Mouse (Mus musculus) CH12.LX (cell line): ENCODE data around the gene Ppp1r35.

Experiments used
- CTCF ChIP-seq, 2 experiments: IDR thresholded peaks in 1 of 2; conservative IDR thresholded peaks in 1 of 2; 2 replicates each; pipeline ENCODE4 v1.5.1; 2011 to 2012; ENCODE audit warnings: low read depth in 2 of 2, low read length in 2 of 2, improper control_type of control experiment in 1 of 2, inconsistent platforms in 1 of 2, mild to moderate bottlenecking in 1 of 2, moderate library complexity in 1 of 2
- E2F4 ChIP-seq: IDR thresholded peaks from 2 replicates; pipeline ENCODE4 v1.6.1; 2011; ENCODE audit warnings: low read depth, low read length, improper control_type of control experiment; ENCODE audit not compliant: insufficient replicate concordance
- ELF1 ChIP-seq: IDR thresholded peaks from 2 replicates; pipeline ENCODE4 v1.6.1; 2014; ENCODE audit warnings: low read depth, mild to moderate bottlenecking, inconsistent platforms, low read length, improper control_type of control experiment
- EP300 ChIP-seq: IDR thresholded peaks from 2 replicates; pipeline ENCODE4 v1.6.1; 2011; ENCODE audit warnings: low read length, improper control_type of control experiment
- JUND ChIP-seq: conservative IDR thresholded peaks from 2 replicates; pipeline ENCODE4 v1.6.1; 2011; ENCODE audit warnings: low read depth, low read length, improper control_type of control experiment
- KAT2A ChIP-seq: IDR thresholded peaks from 2 replicates; pipeline ENCODE4 v1.6.1; 2012; ENCODE audit warnings: low read length, improper control_type of control experiment, inconsistent platforms; ENCODE audit not compliant: insufficient replicate concordance
- MAFK ChIP-seq: IDR thresholded peaks from 2 replicates; pipeline ENCODE4 v1.6.1; 2011; ENCODE audit warnings: low read length, improper control_type of control experiment; ENCODE audit not compliant: insufficient replicate concordance
- POLR2AphosphoS2 ChIP-seq: IDR thresholded peaks from 2 replicates; pipeline ENCODE4 v1.6.1; 2011; ENCODE audit warnings: low read depth, low read length, improper control_type of control experiment
- TCF12 ChIP-seq: IDR thresholded peaks from 2 replicates; pipeline ENCODE4 v1.6.1; 2014; ENCODE audit warnings: low read depth, mild to moderate bottlenecking, inconsistent platforms, low read length, improper control_type of control experiment
- ZC3H11A ChIP-seq: IDR thresholded peaks from 2 replicates; pipeline ENCODE4 v1.6.1; 2012; ENCODE audit warnings: low read depth, mild to moderate bottlenecking, inconsistent platforms, low read length, improper control_type of control experiment
- ZKSCAN1 ChIP-seq: IDR thresholded peaks from 2 replicates; pipeline ENCODE4 v1.6.1; 2012; ENCODE audit warnings: low read depth, inconsistent platforms, low read length, improper control_type of control experiment, borderline replicate concordance
- ZMIZ1 ChIP-seq: IDR thresholded peaks from 2 replicates; pipeline ENCODE4 v1.6.1; 2012; ENCODE audit warnings: low read depth, mild to moderate bottlenecking, inconsistent platforms, low read length, improper control_type of control experiment

DNA sequence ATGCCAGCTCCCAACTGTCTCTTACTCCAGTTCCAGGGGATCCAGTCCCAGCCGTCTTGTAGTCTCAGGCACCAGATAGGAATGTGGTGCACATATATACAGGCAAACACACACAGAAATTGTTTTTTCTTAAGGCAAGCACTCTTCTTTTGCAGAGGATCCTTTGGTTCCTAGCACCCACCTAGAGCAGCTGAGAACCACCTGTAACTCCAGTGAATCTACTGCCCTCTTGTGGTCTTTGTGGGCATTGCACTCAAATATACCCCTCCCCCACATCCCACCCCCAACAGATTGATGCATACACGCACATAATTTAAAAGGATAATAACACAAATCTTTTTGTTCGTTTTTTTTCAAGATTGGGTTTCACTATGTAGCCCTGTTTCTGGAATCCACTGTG is 12.4 kb upstream of the Ppp1r35 start:
- TF ChIP-seq POLR2AphosphoS2 (no peak), CTCF (conservative IDR thresholded peaks at IDR 0.05 in 1 of 2, IDR thresholded peaks at IDR 0.05 in 1 of 2; ENCODE audit: low read depth in 2 of 2, low read length in 2 of 2) (peak; percentile 58 to 65), ELF1 (no peak), EP300 (no peak), ZKSCAN1 (no peak), JUND (no peak), ZC3H11A (no peak), TCF12 (no peak), ZMIZ1 (no peak), E2F4 (no peak), MAFK (no peak), KAT2A (no peak)
